Mouse (Mus musculus) forebrain, embryonic 11.5 days (tissue): Measurements from ENCODE around the gene 2700049A03Rik. TPM values are rescaled to one million over a fixed set of nuclear protein-coding genes. Genes with fewer than 3 reads are reported as not detected.

ENCODE experiments used
- ATAC-seq: fragments of 200-750 bp; cut with Nextera tagmentation; replicated peaks from 2 replicates; pipeline ENCODE4 v1.8.0; 2017; ENCODE audit warnings: moderate TSS enrichment; ENCODE audit not compliant: low FRiP score
- DNase-seq: peaks from one replicate; pipeline ENCODE4 v3.0.0-alpha.2; 2017; ENCODE audit warnings: low spot score
- H3K27ac ChIP-seq: fragments of 300-500 bp; sonication (generic); 2 replicates; pipeline ENCODE4 v1.5.1; 2014; ENCODE audit warnings: low read depth, low read length
- H3K27me3 ChIP-seq: fragments of 300-500 bp; sonication (generic); 2 replicates; pipeline ENCODE4 v1.6.1; 2014; ENCODE audit warnings: mild to moderate bottlenecking, low read length, mixed read lengths; ENCODE audit not compliant: control insufficient read depth, insufficient read depth
- H3K36me3 ChIP-seq: fragments of 300-500 bp; sonication (generic); 2 replicates; pipeline ENCODE4 v1.6.1; 2014; ENCODE audit warnings: mild to moderate bottlenecking, low read length, moderate library complexity, mixed read lengths; ENCODE audit not compliant: control insufficient read depth, insufficient read depth
- H3K4me1 ChIP-seq: fragments of 300-500 bp; sonication (generic); replicated peaks from 2 replicates; pipeline ENCODE4 v1.6.1; 2014; ENCODE audit warnings: low read length, mixed read lengths; ENCODE audit not compliant: control insufficient read depth, insufficient read depth
- H3K4me2 ChIP-seq: fragments of 300-500 bp; sonication (generic); 2 replicates; pipeline ENCODE4 v1.6.1; 2014; ENCODE audit warnings: low read depth, mild to moderate bottlenecking, low read length, moderate library complexity, mixed read lengths; ENCODE audit not compliant: severe bottlenecking
- H3K4me3 ChIP-seq: fragments of 300-500 bp; sonication (generic); 2 replicates; pipeline ENCODE4 v1.5.1; 2014; ENCODE audit warnings: low read depth, low read length
- H3K9ac ChIP-seq: fragments of 300-500 bp; sonication (generic); 2 replicates; pipeline ENCODE4 v1.6.1; 2014; ENCODE audit warnings: low read length
- H3K9me3 ChIP-seq: fragments of 300-500 bp; sonication (generic); 2 replicates; pipeline ENCODE4 v1.6.1; 2016; ENCODE audit warnings: low read length, mixed read lengths; ENCODE audit not compliant: control insufficient read depth
- WGBS: fragments of 180-500 bp; shearing (Covaris S2); extraction: QIAGEN DNeasy Blood & Tissue Kit; methylation state at CpG from one replicate; pipeline ENCODE4 v1.1.7; 2014; 5-methylcytosine and 5-hydroxymethylcytosine counted together
- polyA plus RNA-seq: library from polyadenylated mRNA; unstranded; fragments of >200 nt; fragmentation: Nextera tagmentation; extraction: Ambion mirVana; gene quantifications from 2 replicates; pipeline ENCODE4 v1.2.1, GENCODE M21; 2014

Gene 2700049A03Rik
- polyA plus RNA-seq, 1 experiment from 2014 or later, result 19.0 TPM

GRCm38 (mm10) chr12:71285399-71285798 is 148.8 kb downstream of the 2700049A03Rik start:
- Histone ChIP-seq H3K4me3 (no peak overlapping the region), H3K9ac (no peak overlapping the region), H3K36me3 (no peaks in the 10 kb centered on the region), H3K4me1 (no peaks in the 10 kb centered on the region), H3K27ac (no peak overlapping the region), H3K4me2 (no peak overlapping the region), H3K27me3 (no peaks in the 10 kb centered on the region), H3K9me3 (no peaks in the 10 kb centered on the region; the same call in 1 of the 2 replicates)
- no peak for DNase-seq
- ATAC-seq, result no peak

- ATAC-seq (no peak), DNase-seq (no peak)
- H3K9ac ChIP-seq, result no peak overlapping the region
- no peaks in the 10 kb centered on the region; the same call in 1 of the 2 replicates for H3K4me1 ChIP-seq
- H3K27me3 ChIP-seq, result no peaks in the 10 kb centered on the region
- no peaks in the 10 kb centered on the region for H3K36me3 ChIP-seq
- no peak overlapping the region for H3K4me3 ChIP-seq
- H3K27ac ChIP-seq, result no peak overlapping the region
- H3K4me2 ChIP-seq, result no peak overlapping the region
- no peaks in the 10 kb centered on the region for H3K9me3 ChIP-seq
- 64% methylated on average over 2 of the region's 2 CpGs for WGBS
These were observed 153.8 kb downstream of the 2700049A03Rik start for GRCm38 (mm10) chr12:71290460-71290859.

Other genes with a start within 250 kb of the 2700049A03Rik start
- 251 and 261 TPM in 2 replicates for gene Actr10, start 199.0 kb upstream of the 2700049A03Rik start, polyA plus RNA-seq
- 502 and 601 TPM in 2 replicates for gene Psma3, start 162.2 kb upstream of the 2700049A03Rik start, polyA plus RNA-seq
- 35.7 and 38.1 TPM in 2 replicates for gene Arid4a, start 120.9 kb upstream of the 2700049A03Rik start, polyA plus RNA-seq
- not detected in 2 replicates for gene Tomm20l, start 25.4 kb upstream of the 2700049A03Rik start, polyA plus RNA-seq
- gene Timm9, start 164 bp upstream of the 2700049A03Rik start, polyA plus RNA-seq, result 73.9 and 77.0 TPM in 2 replicates
- 11.0 and 13.1 TPM in 2 replicates for gene Dact1, start 173.0 kb downstream of the 2700049A03Rik start, polyA plus RNA-seq